Mouse (Mus musculus) MEL (cell line): ENCODE results near the gene Olfr473. TPM values are rescaled to one million over a fixed set of nuclear protein-coding genes. Genes with fewer than 3 reads are reported as not detected.
"Not testable (repeated sequence)": the region's sequence is repeated elsewhere in the genome, so short reads cannot be mapped to it uniquely, and the experiment has no call there.

Experiments used
- DNase-seq: peaks from one replicate; pipeline ENCODE4 v3.0.0; 2011; ENCODE audit warnings: low read depth, low spot score
- H3K27ac ChIP-seq: 2 replicates; pipeline ENCODE4 v1.5.1; 2012; ENCODE audit warnings: low read depth, mild to moderate bottlenecking, control low read depth, low read length, moderate library complexity; ENCODE audit not compliant: control insufficient read depth
- H3K27me3 ChIP-seq, 2 experiments: fragments of 150-350 bp in 1 of 2; sonication (generic) in 1 of 2; 2 replicates each; pipeline ENCODE4 v1.6.1; 2012; ENCODE audit warnings: low read length in 2 of 2, mild to moderate bottlenecking in 2 of 2, improper control_type of control experiment in 1 of 2, moderate library complexity in 1 of 2; ENCODE audit not compliant: insufficient read depth in 2 of 2, control insufficient read depth in 1 of 2
- H3K36me3 ChIP-seq, 2 experiments: 2 replicates each; pipeline ENCODE4 v1.6.1; 2012 to 2014; ENCODE audit warnings: low read length in 2 of 2, improper control_type of control experiment in 1 of 2, inconsistent platforms in 1 of 2, mild to moderate bottlenecking in 1 of 2; ENCODE audit not compliant: insufficient read depth in 2 of 2, control insufficient read depth in 1 of 2
- H3K4me1 ChIP-seq, 2 experiments: fragments of 150-350 bp in 1 of 2; sonication (generic) in 1 of 2; 2 replicates each; pipeline ENCODE4 v1.6.1; 2012; ENCODE audit warnings: low read length in 2 of 2, improper control_type of control experiment in 1 of 2, mild to moderate bottlenecking in 1 of 2; ENCODE audit not compliant: insufficient read depth in 2 of 2, control insufficient read depth in 1 of 2
- H3K4me3 ChIP-seq, 2 experiments: fragments of 150-350 bp in 1 of 2; sonication (generic) in 1 of 2; 2 replicates each; pipeline ENCODE4 v1.5.1; 2012; ENCODE audit warnings: low read depth in 2 of 2, low read length in 2 of 2, mild to moderate bottlenecking in 2 of 2, moderate library complexity in 2 of 2, control low read depth in 1 of 2, improper control_type of control experiment in 1 of 2; ENCODE audit not compliant: control insufficient read depth in 1 of 2, insufficient read depth in 1 of 2
- H3K79me2 ChIP-seq: 2 replicates; pipeline ENCODE4 v1.6.1; 2012; ENCODE audit warnings: mild to moderate bottlenecking, low read length, moderate library complexity; ENCODE audit not compliant: control insufficient read depth, poor library complexity, insufficient read depth
- H3K9ac ChIP-seq: 2 replicates; pipeline ENCODE4 v1.6.1; 2012; ENCODE audit warnings: low read depth, mild to moderate bottlenecking, control low read depth, low read length, moderate library complexity; ENCODE audit not compliant: control insufficient read depth, poor library complexity, severe bottlenecking
- H3K9me3 ChIP-seq: fragments of 150-350 bp; sonication (generic); replicated peaks from 2 replicates; pipeline ENCODE4 v1.6.1; 2012; ENCODE audit warnings: mild to moderate bottlenecking, low read length, improper control_type of control experiment, moderate library complexity; ENCODE audit not compliant: insufficient read depth
- CTCF ChIP-seq, 3 experiments: IDR thresholded peaks in 2 of 3; conservative IDR thresholded peaks in 1 of 3; 2 replicates each; pipeline ENCODE4 v1.5.1; 2011 to 2012; ENCODE audit warnings: low read length in 3 of 3, low read depth in 2 of 3, mild to moderate bottlenecking in 2 of 3, improper control_type of control experiment in 1 of 3, inconsistent platforms in 1 of 3, mixed read lengths in 1 of 3, moderate library complexity in 1 of 3; ENCODE audit not compliant: control insufficient read depth in 1 of 3, insufficient read depth in 1 of 3, poor library complexity in 1 of 3, severe bottlenecking in 1 of 3
- ELF1 ChIP-seq: IDR thresholded peaks from 2 replicates; pipeline ENCODE4 v1.6.1; 2014; ENCODE audit warnings: low read depth, mild to moderate bottlenecking, inconsistent platforms, low read length, improper control_type of control experiment, moderate library complexity
- EP300 ChIP-seq, 2 experiments: IDR thresholded peaks; 2 replicates each; pipeline ENCODE4 v1.6.1; 2011; ENCODE audit warnings: improper control_type of control experiment in 2 of 2, low read length in 2 of 2, low read depth in 1 of 2, mild to moderate bottlenecking in 1 of 2
- ETS1 ChIP-seq: IDR thresholded peaks from 2 replicates; pipeline ENCODE4 v1.6.1; 2012; ENCODE audit warnings: low read depth, mild to moderate bottlenecking, inconsistent platforms, low read length, improper control_type of control experiment, moderate library complexity
- GABPA ChIP-seq: IDR thresholded peaks from 2 replicates; pipeline ENCODE4 v1.6.1; 2012; ENCODE audit warnings: low read depth, mild to moderate bottlenecking, inconsistent platforms, low read length, improper control_type of control experiment, moderate library complexity
- GATA1 ChIP-seq: IDR thresholded peaks from 2 replicates; pipeline ENCODE4 v1.6.1; 2011; ENCODE audit warnings: low read depth, low read length, improper control_type of control experiment
- KAT2A ChIP-seq: conservative IDR thresholded peaks from 2 replicates; pipeline ENCODE4 v1.6.1; 2012; ENCODE audit warnings: low read depth, low read length, improper control_type of control experiment, inconsistent platforms
- MAFK ChIP-seq: IDR thresholded peaks from 2 replicates; pipeline ENCODE4 v1.6.1; 2011; ENCODE audit warnings: low read depth, mild to moderate bottlenecking, low read length, improper control_type of control experiment, borderline replicate concordance
- MAX ChIP-seq: IDR thresholded peaks from 2 replicates; pipeline ENCODE4 v1.6.1; 2011; ENCODE audit warnings: low read length, improper control_type of control experiment
- MEF2A ChIP-seq: IDR thresholded peaks from 2 replicates; pipeline ENCODE4 v1.6.1; 2014; ENCODE audit warnings: low read depth, mild to moderate bottlenecking, inconsistent platforms, low read length, improper control_type of control experiment; ENCODE audit not compliant: poor library complexity, insufficient replicate concordance, severe bottlenecking; ENCODE audit errors: extremely low read depth
- MYB ChIP-seq: IDR thresholded peaks from 2 replicates; pipeline ENCODE4 v1.6.1; 2011; ENCODE audit warnings: mild to moderate bottlenecking, low read depth, low read length, improper control_type of control experiment
- NELFE ChIP-seq: IDR thresholded peaks from 2 replicates; pipeline ENCODE4 v1.6.1; 2011; ENCODE audit warnings: low read depth, low read length, improper control_type of control experiment
- NRF1 ChIP-seq: IDR thresholded peaks from 2 replicates; pipeline ENCODE4 v1.6.1; 2014; ENCODE audit warnings: low read depth, mild to moderate bottlenecking, inconsistent platforms, low read length, improper control_type of control experiment, moderate library complexity; ENCODE audit not compliant: poor library complexity, insufficient read depth, severe bottlenecking
- POLR2A ChIP-seq, 2 experiments: IDR thresholded peaks; 2 replicates each; pipeline ENCODE4 v1.6.1; 2011 to 2012; ENCODE audit warnings: low read length in 2 of 2, mild to moderate bottlenecking in 2 of 2, control low read depth in 1 of 2, improper control_type of control experiment in 1 of 2, low read depth in 1 of 2, moderate library complexity in 1 of 2; ENCODE audit not compliant: control insufficient read depth in 1 of 2, insufficient read depth in 1 of 2, poor library complexity in 1 of 2
- POLR2AphosphoS2 ChIP-seq: IDR thresholded peaks from 2 replicates; pipeline ENCODE4 v1.6.1; 2011; ENCODE audit warnings: low read length, improper control_type of control experiment
- TAL1 ChIP-seq: IDR thresholded peaks from 2 replicates; pipeline ENCODE4 v1.6.1; 2012; ENCODE audit warnings: mild to moderate bottlenecking, inconsistent platforms, low read length, moderate library complexity, mixed read lengths
- TBP ChIP-seq: IDR thresholded peaks from 2 replicates; pipeline ENCODE4 v1.8.0; 2011; ENCODE audit warnings: low read depth, low read length, improper control_type of control experiment
- TCF12 ChIP-seq: IDR thresholded peaks from 2 replicates; pipeline ENCODE4 v1.6.1; 2014; ENCODE audit warnings: low read depth, mild to moderate bottlenecking, inconsistent platforms, low read length, improper control_type of control experiment, moderate library complexity
- UBTF ChIP-seq: IDR thresholded peaks from 2 replicates; pipeline ENCODE4 v1.6.1; 2012; ENCODE audit warnings: low read depth, mild to moderate bottlenecking, inconsistent platforms, low read length, improper control_type of control experiment, moderate library complexity, borderline replicate concordance; ENCODE audit not compliant: insufficient read depth
- USF1 ChIP-seq: IDR thresholded peaks from 2 replicates; pipeline ENCODE4 v1.6.1; 2014; ENCODE audit warnings: low read depth, mild to moderate bottlenecking, inconsistent platforms, low read length, improper control_type of control experiment, moderate library complexity
- ZKSCAN1 ChIP-seq: IDR thresholded peaks from 2 replicates; pipeline ENCODE4 v1.6.1; 2012; ENCODE audit warnings: low read depth, mild to moderate bottlenecking, inconsistent platforms, low read length, improper control_type of control experiment, moderate library complexity
- ZNF384 ChIP-seq: IDR thresholded peaks from 2 replicates; pipeline ENCODE4 v1.6.1; 2012; ENCODE audit warnings: low read depth, mild to moderate bottlenecking, inconsistent platforms, low read length, improper control_type of control experiment
- polyA plus RNA-seq, 2 experiments: library from polyadenylated mRNA; stranded (reverse) in 1 of 2; unstranded in 1 of 2; fragments of >175 nt in 1 of 2; fragments of >200 nt in 1 of 2; gene quantifications; 2 replicates each; pipeline versions ENCODE4 v1.2.1 to v1.2.4; 2012; ENCODE audit warnings: low replicate concordance in 2 of 2, low read depth in 1 of 2; ENCODE audit not compliant: insufficient read length in 2 of 2, insufficient read depth in 1 of 2, missing spikeins in 1 of 2
- total RNA-seq: library from RNA; depleted of rRNA; stranded (reverse); fragments of 300-350 nt; gene quantifications from 2 replicates; pipeline ENCODE4 v1.2.3, GENCODE M21; 2012; rRNA removed

Gene Olfr473
- total RNA-seq, result not detected in 2 replicates
- polyA plus RNA-seq, result not detected

DNA sequence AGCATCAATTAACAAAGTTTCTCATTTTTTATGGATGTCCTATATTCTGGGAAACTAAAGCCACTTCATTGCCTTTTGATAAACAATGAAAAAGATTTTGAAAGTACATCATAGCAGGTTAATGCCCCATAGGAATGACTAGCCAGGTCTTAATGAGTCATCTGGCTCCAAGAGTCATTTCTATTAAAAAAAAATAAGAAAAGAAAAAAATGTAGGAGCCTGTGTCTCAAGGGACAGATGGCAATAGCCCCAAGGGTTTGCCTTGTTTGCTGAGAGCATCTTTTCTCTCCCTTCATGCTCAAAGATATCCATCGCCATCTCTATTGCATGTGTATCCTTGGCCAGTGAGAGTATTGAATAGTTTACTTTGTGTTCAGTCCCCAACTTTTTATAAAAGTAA, at the start of gene Olfr473:
TSS of gene Olfr473 (plus strand) at position 301 of the 400 bp plus-strand sequence.
- Histone ChIP-seq H3K79me2 (no peaks in the 10 kb centered on the region), H3K36me3 (no peaks in the 10 kb centered on the region), H3K9me3 (no peaks in the 10 kb centered on the region), H3K9ac (no peak within 1 kb of the TSS), H3K4me1 (no peaks in the 10 kb centered on the region), H3K4me3 (no peak within 1 kb of the TSS), H3K27ac (no peak within 1 kb of the TSS), H3K27me3 (no peaks in the 10 kb centered on the region)
- DNase-seq, result no peak
- TF ChIP-seq ELF1 (no peak), MEF2A (no peak), POLR2AphosphoS2 (no peak), USF1 (no peak), GATA1 (no peak), NELFE (no peak), NRF1 (no peak), TAL1 (no peak), POLR2A (IDR thresholded peaks at IDR 0.05; ENCODE audit: control insufficient read depth in 1 of 2, insufficient read depth in 1 of 2, low read depth in 1 of 2, low read length in 2 of 2, poor library complexity in 1 of 2) (no peak), CTCF (IDR thresholded peaks at IDR 0.05 in 2 of 3, conservative IDR thresholded peaks at IDR 0.05 in 1 of 3; ENCODE audit: control insufficient read depth in 1 of 3, insufficient read depth in 1 of 3, low read depth in 2 of 3, low read length in 3 of 3, poor library complexity in 1 of 3, severe bottlenecking in 1 of 3) (no peak), UBTF (no peak), MYB (no peak), KAT2A (no peak)

DNA sequence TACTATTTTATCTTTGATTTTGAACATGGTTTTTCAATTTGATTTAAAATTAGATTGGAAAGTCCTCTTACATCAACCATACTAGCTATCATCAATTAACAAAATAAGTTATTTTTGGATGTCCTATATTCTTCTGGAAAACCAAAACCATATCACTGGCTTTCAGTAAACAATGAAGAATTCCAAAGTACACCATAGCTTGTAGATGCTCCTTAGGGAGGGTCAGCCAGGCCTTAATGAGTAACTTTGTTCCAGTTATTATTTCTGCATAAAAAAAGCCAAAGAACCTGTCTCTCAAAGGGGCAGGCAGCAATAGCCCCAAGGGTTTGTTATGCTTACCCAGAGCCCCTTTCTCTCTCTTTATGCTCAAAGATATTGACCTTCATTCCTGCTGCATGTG, 32.6 kb upstream of the Olfr473 start, which contains the start of gene Olfr472:
TSS of gene Olfr472 (plus strand) at position 301 of the 400 bp plus-strand sequence.
- DNase-seq, result no peak
- no peaks in the 10 kb centered on the region for H3K27me3 ChIP-seq
- H3K4me3 ChIP-seq, result no peak within 1 kb of the TSS
- no peak within 1 kb of the TSS for H3K27ac ChIP-seq
- no peaks in the 10 kb centered on the region for H3K36me3 ChIP-seq
- no peak within 1 kb of the TSS for H3K9ac ChIP-seq
- no peaks in the 10 kb centered on the region for H3K79me2 ChIP-seq
- no peaks in the 10 kb centered on the region for H3K9me3 ChIP-seq
- TF ChIP-seq TBP (no peak), EP300 (IDR thresholded peaks at IDR 0.05; ENCODE audit: low read depth in 1 of 2, low read length in 2 of 2) (no peak), TCF12 (no peak), NELFE (no peak), ZKSCAN1 (no peak), ETS1 (no peak), MAX (no peak), MAFK (no peak), ZNF384 (no peak), USF1 (no peak), POLR2AphosphoS2 (no peak), NRF1 (no peak), GABPA (no peak)
- H3K4me1 ChIP-seq, result no peaks in the 10 kb centered on the region

DNA sequence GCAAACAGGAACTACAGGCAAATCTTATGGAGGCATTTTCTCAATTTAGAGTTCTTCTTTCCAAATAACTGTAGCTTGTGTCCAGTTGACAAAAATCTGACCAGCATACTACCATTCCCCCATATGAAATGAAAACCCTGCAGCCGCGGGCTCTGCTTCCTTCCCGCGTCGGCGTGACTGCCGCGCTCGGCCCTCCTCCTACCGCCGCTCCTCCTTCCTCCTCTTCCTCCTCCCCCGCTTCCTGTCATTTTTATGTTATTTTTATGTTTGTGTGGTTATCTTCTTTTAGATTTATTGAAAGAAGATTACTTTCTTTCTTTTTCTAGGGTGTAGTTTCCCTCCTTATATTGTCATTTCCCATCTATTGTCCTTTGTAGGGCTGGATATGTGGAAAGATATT, 22.3 kb downstream of the Olfr473 start:
- H3K27ac ChIP-seq, H3K4me1 ChIP-seq, H3K4me3 ChIP-seq, H3K9me3 ChIP-seq, H3K27me3 ChIP-seq, H3K79me2 ChIP-seq, H3K9ac ChIP-seq, DNase-seq, H3K36me3 ChIP-seq: not testable (repeated sequence)
